Mouse (Mus musculus): Measurements from ENCODE around the gene Thap12. TPM values are rescaled to one million over a fixed set of nuclear protein-coding genes. Genes with fewer than 3 reads are reported as not detected.
A peak's percentile ranks its signal among the peaks of the same experiment; 100 is the strongest.

The Thap12 gene
- polyA plus RNA-seq, 1 experiment from 2014 or later, result 72.0 TPM

GRCm38 (mm10) chr7:98703365-98703881 is 520 bp downstream of the Thap12 start:
- no peaks in the 10 kb centered on the region for H3K9me3 ChIP-seq
- peaks cover 21% of the 10 kb centered on the region for H3K4me1 ChIP-seq
- H3K27me3 ChIP-seq (replicated peaks), result no peaks in the 10 kb centered on the region
- H3K27ac ChIP-seq, result peak overlapping the region; percentile 53; the same call in 1 of the 2 replicates
- H3K4me2 ChIP-seq (replicated peaks), result peak overlapping the region; percentile 69
- WGBS, result under 1% methylated on average over 38 of the region's 38 CpGs
- peak overlapping the region; percentile 87 for H3K9ac ChIP-seq
- peak overlapping the region; percentile 92 for H3K4me3 ChIP-seq
- no peaks in the 10 kb centered on the region for H3K36me3 ChIP-seq
- no peak; the same call in 1 of the 2 replicates for ATAC-seq (ENCODE audit: low FRiP score, low read depth)

- Histone ChIP-seq H3K4me3 (peak overlapping the region; percentile 92), H3K4me1 (peaks cover 21% of the 10 kb centered on the region), H3K4me2 (replicated peaks) (peak overlapping the region; percentile 69), H3K9me3 (no peaks in the 10 kb centered on the region), H3K36me3 (no peaks in the 10 kb centered on the region), H3K27me3 (replicated peaks) (no peaks in the 10 kb centered on the region), H3K27ac (no peak overlapping the region), H3K9ac (peak overlapping the region; percentile 87)
- WGBS, result 76% methylated on average over 5 of the region's 5 CpGs
- ATAC-seq (ENCODE audit: low FRiP score, low read depth), result no peak
Measured at GRCm38 (mm10) chr7:98704276-98704675, 1.4 kb downstream of the Thap12 start.

GRCm38 (mm10) chr7:98713661-98714060 is 10.8 kb downstream of the Thap12 start:
- no peak for ATAC-seq (ENCODE audit: low FRiP score, low read depth)

DNA sequence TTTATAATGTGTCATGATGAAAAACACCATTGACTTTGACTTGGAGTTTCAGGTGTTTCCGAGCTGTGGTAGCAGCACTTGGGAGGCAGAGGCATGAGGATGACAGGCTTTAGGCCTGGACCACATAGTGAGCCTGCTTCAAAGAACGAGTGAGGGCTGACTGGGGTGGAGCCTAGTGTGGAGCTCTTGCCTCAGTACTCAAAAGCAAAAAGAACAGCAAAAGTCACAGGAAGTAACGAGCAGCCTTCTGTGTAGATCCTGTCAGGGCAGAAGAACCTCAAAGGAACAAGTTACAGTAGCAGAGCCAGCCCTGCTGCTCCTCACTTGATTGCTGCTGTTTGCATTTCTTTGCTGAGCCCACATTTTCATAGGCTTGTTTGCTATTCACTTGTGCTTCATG is 14.5 kb downstream of the Thap12 start:
- no peak overlapping the region for H3K27ac ChIP-seq
- ATAC-seq (ENCODE audit: low FRiP score, low read depth), result no peak
- H3K36me3 ChIP-seq, result peaks cover 48% of the 10 kb centered on the region
- no peak overlapping the region for H3K4me2 ChIP-seq (replicated peaks)
- H3K4me1 ChIP-seq, result peaks cover 12% of the 10 kb centered on the region; the same call in 1 of the 2 replicates
- no peak overlapping the region for H3K4me3 ChIP-seq
- 76% methylated on average over 3 of the region's 3 CpGs for WGBS
- H3K27me3 ChIP-seq (replicated peaks), result no peaks in the 10 kb centered on the region
- no peaks in the 10 kb centered on the region for H3K9me3 ChIP-seq
- H3K9ac ChIP-seq, result no peak overlapping the region

More at GRCm38 (mm10) chr7:98713661-98714060, 10.8 kb downstream of the Thap12 start:
- H3K4me3 ChIP-seq, result no peak overlapping the region
- H3K9me3 ChIP-seq, result no peaks in the 10 kb centered on the region
- 97% methylated on average over 3 of the region's 3 CpGs for WGBS
- H3K4me1 ChIP-seq, result no peaks in the 10 kb centered on the region
- no peak overlapping the region for H3K4me2 ChIP-seq (replicated peaks)
- H3K9ac ChIP-seq, result no peak overlapping the region
- H3K27ac ChIP-seq, result no peak overlapping the region
- no peaks in the 10 kb centered on the region for H3K27me3 ChIP-seq (replicated peaks)
- peaks cover 66% of the 10 kb centered on the region for H3K36me3 ChIP-seq

- Histone ChIP-seq H3K4me3 (no peak overlapping the region), H3K27me3 (replicated peaks) (no peaks in the 10 kb centered on the region), H3K9me3 (no peaks in the 10 kb centered on the region), H3K4me2 (replicated peaks) (no peak overlapping the region), H3K27ac (no peak overlapping the region), H3K9ac (no peak overlapping the region), H3K36me3 (peaks cover 28% of the 10 kb centered on the region), H3K4me1 (peaks cover 12% of the 10 kb centered on the region; the same call in 1 of the 2 replicates)
- 88% methylated on average over 3 of the region's 3 CpGs for WGBS
- no peak for ATAC-seq (ENCODE audit: low FRiP score, low read depth)
Measured at GRCm38 (mm10) chr7:98719761-98720160, 16.9 kb downstream of the Thap12 start.

DNA sequence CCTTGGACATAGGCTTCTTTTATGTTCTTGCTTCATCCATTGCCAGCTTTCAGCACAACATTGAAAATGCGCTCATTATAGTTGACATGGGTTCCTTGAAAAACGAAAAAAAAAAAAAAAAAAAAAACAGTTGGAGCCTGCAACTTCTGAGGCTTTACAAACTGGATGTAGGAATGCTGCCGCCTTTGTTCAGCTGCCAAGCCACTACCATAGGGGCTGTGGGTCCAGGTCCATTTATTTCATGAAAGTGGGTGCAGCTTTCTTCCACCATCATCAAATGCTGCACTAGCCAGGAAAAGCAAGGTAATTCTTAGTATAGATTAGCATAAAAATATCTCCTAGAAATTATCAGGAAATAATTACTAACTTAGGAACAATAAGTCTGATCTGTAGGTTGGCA is 17.8 kb downstream of the Thap12 start:
- peaks cover 12% of the 10 kb centered on the region; the same call in 1 of the 2 replicates for H3K4me1 ChIP-seq
- no peak overlapping the region for H3K4me2 ChIP-seq (replicated peaks)
- no peak overlapping the region for H3K9ac ChIP-seq
- H3K9me3 ChIP-seq, result no peaks in the 10 kb centered on the region
- no peak overlapping the region for H3K27ac ChIP-seq
- WGBS, result 64% methylated on average over 3 of the region's 3 CpGs
- peaks cover 18% of the 10 kb centered on the region; the same call in 1 of the 2 replicates for H3K36me3 ChIP-seq
- H3K27me3 ChIP-seq (replicated peaks), result no peaks in the 10 kb centered on the region
- no peak for ATAC-seq (ENCODE audit: low FRiP score, low read depth)
- H3K4me3 ChIP-seq, result no peak overlapping the region

DNA sequence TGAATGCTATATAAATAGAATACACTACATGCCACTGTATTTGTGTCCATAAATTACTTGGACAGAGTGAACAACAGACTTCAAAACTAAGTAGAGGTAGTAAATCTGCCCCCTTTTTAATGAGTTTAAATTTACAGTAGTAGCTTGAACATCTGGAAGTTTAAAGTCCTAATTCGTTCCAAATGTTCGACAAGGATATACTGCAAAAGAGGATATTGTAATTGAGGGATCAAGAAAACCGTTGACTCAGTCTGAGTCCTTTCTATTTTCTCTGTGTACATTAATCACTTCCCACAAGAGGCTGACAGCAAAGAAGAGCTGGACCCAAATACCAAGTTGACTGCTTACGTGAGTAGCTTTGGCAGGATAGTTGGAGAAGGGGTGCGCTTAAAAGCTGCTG is 18.3 kb downstream of the Thap12 start:
- Histone ChIP-seq H3K4me2 (replicated peaks) (no peak overlapping the region), H3K27me3 (replicated peaks) (0 out of 2 replicates have a peak, but pooled peaks cover 2% of the 10 kb centered on the region), H3K4me3 (no peak overlapping the region), H3K36me3 (peaks cover 14% of the 10 kb centered on the region; the same call in 1 of the 2 replicates), H3K9me3 (no peaks in the 10 kb centered on the region), H3K4me1 (peaks cover 12% of the 10 kb centered on the region; the same call in 1 of the 2 replicates), H3K9ac (no peak overlapping the region), H3K27ac (no peak overlapping the region)
- ATAC-seq (ENCODE audit: low FRiP score, low read depth), result no peak
- 52% methylated on average over 5 of the region's 5 CpGs for WGBS

- no peak overlapping the region for H3K4me2 ChIP-seq (replicated peaks)
- H3K27ac ChIP-seq, result no peak overlapping the region
- H3K36me3 ChIP-seq, result peaks cover 10% of the 10 kb centered on the region; the same call in 1 of the 2 replicates
- H3K9ac ChIP-seq, result no peak overlapping the region
- no peak for ATAC-seq (ENCODE audit: low FRiP score, low read depth)
- H3K4me3 ChIP-seq, result no peak overlapping the region
- H3K27me3 ChIP-seq (replicated peaks), result 0 out of 2 replicates have a peak, but pooled peaks cover 2% of the 10 kb centered on the region
- 72% methylated on average over 6 of the region's 6 CpGs for WGBS
- no peaks in the 10 kb centered on the region for H3K9me3 ChIP-seq
- H3K4me1 ChIP-seq, result peaks cover 12% of the 10 kb centered on the region; the same call in 1 of the 2 replicates
Measured at GRCm38 (mm10) chr7:98721623-98722022, 18.7 kb downstream of the Thap12 start.

- Histone ChIP-seq H3K27me3 (replicated peaks) (0 out of 2 replicates have a peak, but pooled peaks cover 2% of the 10 kb centered on the region), H3K9ac (no peak overlapping the region), H3K4me2 (replicated peaks) (no peak overlapping the region), H3K9me3 (no peaks in the 10 kb centered on the region), H3K27ac (no peak overlapping the region), H3K4me3 (no peak overlapping the region), H3K4me1 (peaks cover 22% of the 10 kb centered on the region; the same call in 1 of the 2 replicates), H3K36me3 (no peaks in the 10 kb centered on the region)
- WGBS, result 83% methylated on average over 6 of the region's 6 CpGs
- ATAC-seq (ENCODE audit: low FRiP score, low read depth), result no peak
Measured at GRCm38 (mm10) chr7:98725686-98726195, 22.8 kb downstream of the Thap12 start.

GRCm38 (mm10) chr7:98727986-98728385 is 25.1 kb downstream of the Thap12 start:
- H3K9ac ChIP-seq, result no peak overlapping the region
- H3K27ac ChIP-seq, result no peak overlapping the region
- H3K27me3 ChIP-seq (replicated peaks), result 0 out of 2 replicates have a peak, but pooled peaks cover 2% of the 10 kb centered on the region
- no peaks in the 10 kb centered on the region for H3K36me3 ChIP-seq
- no peak for ATAC-seq (ENCODE audit: low FRiP score, low read depth)
- no peaks in the 10 kb centered on the region for H3K9me3 ChIP-seq
- 0 out of 2 replicates have a peak, but pooled peaks cover 9% of the 10 kb centered on the region for H3K4me1 ChIP-seq
- no peak overlapping the region for H3K4me3 ChIP-seq
- 89% methylated on average over 1 of the region's 1 CpGs for WGBS
- H3K4me2 ChIP-seq (replicated peaks), result no peak overlapping the region

DNA sequence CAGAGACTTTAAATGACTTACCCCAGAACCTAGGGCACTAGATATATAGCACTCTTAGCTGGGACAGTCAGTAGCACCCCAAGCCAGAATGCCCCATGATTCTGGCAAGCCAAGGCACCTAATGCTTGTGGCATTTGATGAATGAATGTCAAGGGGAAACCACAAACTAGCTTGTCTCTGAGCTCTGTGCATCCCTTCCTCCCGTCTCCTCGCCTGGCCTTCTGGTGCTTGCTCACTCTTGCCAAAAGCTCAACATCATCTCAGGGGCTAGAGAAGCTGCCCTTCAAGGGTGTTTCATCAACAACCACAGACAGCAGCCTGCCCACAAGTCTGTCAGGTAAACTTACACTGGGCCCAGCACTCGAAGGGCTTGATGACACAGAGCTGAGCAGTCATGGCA is 25.6 kb downstream of the Thap12 start:
- Histone ChIP-seq H3K27ac (no peak overlapping the region), H3K4me3 (no peak overlapping the region), H3K36me3 (no peaks in the 10 kb centered on the region), H3K9me3 (no peaks in the 10 kb centered on the region), H3K27me3 (replicated peaks) (0 out of 2 replicates have a peak, but pooled peaks cover 2% of the 10 kb centered on the region), H3K4me1 (0 out of 2 replicates have a peak, but pooled peaks cover 9% of the 10 kb centered on the region), H3K4me2 (replicated peaks) (no peak overlapping the region), H3K9ac (no peak overlapping the region)
- WGBS, result 86% methylated on average over 3 of the region's 3 CpGs
- ATAC-seq (ENCODE audit: low FRiP score, low read depth), result no peak

DNA sequence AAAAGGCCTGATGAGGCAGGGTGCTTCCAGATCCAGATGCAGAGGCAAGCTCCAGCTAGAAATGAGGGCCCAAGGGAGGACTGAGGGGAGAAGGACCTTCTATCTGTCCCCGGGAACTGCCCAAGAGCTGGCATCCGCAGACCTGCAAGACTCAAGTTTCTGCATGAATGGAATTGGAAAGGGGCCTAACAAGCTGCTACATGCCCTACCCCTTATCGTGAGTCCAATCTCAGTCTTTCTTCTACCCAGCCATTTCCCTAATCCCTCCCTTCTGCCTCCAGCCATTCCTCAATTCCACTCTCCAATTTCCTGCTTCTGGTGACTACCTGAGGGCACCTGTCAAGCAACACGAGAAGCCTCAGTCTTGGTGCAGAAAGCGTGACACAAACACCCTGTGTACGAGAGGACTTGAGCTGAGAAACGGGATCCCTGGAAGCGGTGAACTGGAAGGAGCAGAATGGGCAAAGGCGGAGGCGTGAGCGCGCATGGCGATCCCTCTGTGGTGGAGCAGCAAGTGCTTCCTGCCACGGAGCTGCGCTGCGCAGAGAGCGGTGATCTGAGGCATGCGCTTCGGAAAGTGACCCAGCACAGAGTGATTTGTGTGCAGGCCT is 26.9 kb downstream of the Thap12 start:
- peak overlapping the region; percentile 43 for H3K4me2 ChIP-seq (replicated peaks)
- no peaks in the 10 kb centered on the region for H3K36me3 ChIP-seq
- H3K4me3 ChIP-seq, result no peak overlapping the region
- 0 out of 2 replicates have a peak, but pooled peaks cover 2% of the 10 kb centered on the region for H3K27me3 ChIP-seq (replicated peaks)
- H3K4me1 ChIP-seq, result 0 out of 2 replicates have a peak, but pooled peaks cover 9% of the 10 kb centered on the region
- H3K9ac ChIP-seq, result no peak overlapping the region
- ATAC-seq (ENCODE audit: low FRiP score, low read depth), result no peak
- no peaks in the 10 kb centered on the region for H3K9me3 ChIP-seq
- no peak overlapping the region for H3K27ac ChIP-seq
- WGBS, result 22% methylated on average over 19 of the region's 19 CpGs
